Mouse (Mus musculus): ENCODE measurements at regions not wholly inside any gene's neighbourhood (a gene's known extent, or its start where the extent isn't known, plus 50 kb on each side); places are given as distances from the start of the nearest gene placed in this dataset.

DNA sequence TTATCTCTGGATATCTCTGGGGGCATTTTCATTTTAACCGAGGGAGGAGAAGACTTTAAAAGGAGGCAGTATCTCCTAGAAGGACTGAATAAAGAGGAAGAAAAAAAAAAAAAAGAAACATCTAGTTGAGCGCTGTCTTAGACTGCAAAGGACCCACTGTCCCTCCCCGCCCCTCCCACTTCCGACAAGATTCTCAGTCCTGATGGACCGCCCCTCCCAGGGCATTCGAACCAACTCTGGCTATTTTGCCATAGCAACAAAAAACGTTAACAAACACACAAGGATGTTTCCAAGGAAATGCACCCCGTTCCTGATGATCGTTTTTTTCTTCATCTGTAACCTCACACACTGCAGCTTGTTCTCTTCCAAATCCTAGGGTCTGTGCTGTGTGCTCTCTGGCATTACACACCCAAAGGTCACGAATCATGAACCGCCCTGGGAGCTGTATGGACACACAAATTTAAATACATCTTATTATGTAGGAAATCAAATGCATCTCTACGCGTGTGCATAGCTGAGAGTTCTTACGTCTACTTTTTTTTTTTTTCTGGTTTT, 75.8 kb downstream of the Rnd3 start:
- DNase-seq (ENCODE audit: low spot score), result no peak

GRCm38 (mm10) chr2:51072346-51072885, 76.5 kb downstream of the Rnd3 start:
- no peak for DNase-seq (ENCODE audit: low spot score)

GRCm38 (mm10) chr2:51070902-51071301, 78.0 kb downstream of the Rnd3 start:
- DNase-seq (ENCODE audit: low spot score), result no peak

GRCm38 (mm10) chr2:51066423-51066831, 82.5 kb downstream of the Rnd3 start:
- DNase-seq (ENCODE audit: low spot score), result no peak

- DNase-seq (ENCODE audit: low spot score), result no peak
Observed at GRCm38 (mm10) chr2:51065821-51066220, 83.1 kb downstream of the Rnd3 start.

DNA sequence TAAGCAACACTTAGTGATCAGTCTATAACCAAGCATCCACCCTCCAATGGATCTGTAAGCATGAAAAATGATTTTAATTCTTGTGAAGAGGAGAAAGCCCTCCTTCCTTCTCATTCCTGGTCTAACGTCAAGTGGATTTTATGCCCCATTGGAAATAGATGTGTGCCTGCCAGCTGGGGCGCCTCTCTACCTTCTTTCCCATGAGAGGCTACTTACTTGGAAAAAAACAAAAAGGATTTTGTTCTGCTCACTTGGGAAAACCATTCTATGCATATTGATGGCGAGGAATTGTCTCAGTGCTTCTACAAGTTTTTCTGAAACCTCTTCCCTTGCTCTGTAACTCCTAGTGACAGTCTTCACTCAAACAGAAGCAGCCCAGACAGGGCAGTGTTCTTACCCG, 84.1 kb downstream of the Rnd3 start:
- DNase-seq (ENCODE audit: low spot score), result no peak

- no peak for DNase-seq (ENCODE audit: low spot score)
Observed at GRCm38 (mm10) chr2:51062049-51062448, 86.9 kb downstream of the Rnd3 start.

- DNase-seq (ENCODE audit: low spot score), result no peak
Observed at GRCm38 (mm10) chr2:51058158-51058557, 90.8 kb downstream of the Rnd3 start.

DNA sequence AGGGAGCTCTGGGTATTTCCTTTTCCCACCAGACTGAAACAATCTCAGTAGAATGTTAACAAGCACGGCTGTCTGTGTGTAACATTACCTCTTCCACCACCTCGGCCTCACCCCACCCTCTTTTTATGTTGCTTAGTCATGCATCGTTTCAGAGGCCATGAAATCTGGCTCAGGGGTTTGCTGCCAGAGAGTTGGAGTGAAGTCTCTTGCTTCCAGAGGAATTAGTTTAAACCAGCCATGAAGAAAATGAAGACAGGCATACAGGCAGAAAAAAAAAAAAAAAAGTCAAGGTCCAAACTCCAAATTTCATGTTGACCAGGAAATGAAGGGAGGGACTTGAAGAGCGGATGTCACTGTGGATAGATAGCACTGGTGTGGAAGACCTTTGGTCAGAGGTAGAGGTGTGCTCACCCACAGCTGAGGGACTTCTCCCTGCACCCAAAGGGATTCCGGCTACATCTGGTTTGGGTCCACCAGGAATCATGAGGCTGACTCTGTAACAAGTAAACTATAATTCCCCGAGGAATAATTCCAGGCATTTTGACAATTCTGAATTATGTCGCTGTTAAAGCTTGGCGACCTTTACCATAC, 92.7 kb downstream of the Rnd3 start:
- DNase-seq (ENCODE audit: low spot score), result no peak

GRCm38 (mm10) chr2:51055339-51055738, 93.6 kb downstream of the Rnd3 start:
- no peak for DNase-seq (ENCODE audit: low spot score)

DNA sequence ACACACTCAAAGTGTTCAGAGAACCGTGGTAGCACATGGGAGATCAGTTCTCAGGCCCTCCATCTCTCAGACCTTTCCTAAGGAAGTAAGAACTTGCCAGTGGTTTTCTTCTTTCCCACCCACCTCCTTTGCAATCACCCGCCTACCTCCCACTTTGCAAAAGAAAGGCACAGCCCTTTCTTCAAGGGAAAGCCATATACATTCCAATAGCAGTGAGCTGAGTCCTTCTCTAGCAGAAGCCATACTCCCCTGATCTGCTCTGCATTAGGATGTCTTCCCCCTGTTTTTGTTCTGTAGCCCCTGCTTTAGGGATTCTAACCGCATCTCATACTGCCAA, 99.1 kb downstream of the Rnd3 start:
- no peak for DNase-seq (ENCODE audit: low spot score)

DNA sequence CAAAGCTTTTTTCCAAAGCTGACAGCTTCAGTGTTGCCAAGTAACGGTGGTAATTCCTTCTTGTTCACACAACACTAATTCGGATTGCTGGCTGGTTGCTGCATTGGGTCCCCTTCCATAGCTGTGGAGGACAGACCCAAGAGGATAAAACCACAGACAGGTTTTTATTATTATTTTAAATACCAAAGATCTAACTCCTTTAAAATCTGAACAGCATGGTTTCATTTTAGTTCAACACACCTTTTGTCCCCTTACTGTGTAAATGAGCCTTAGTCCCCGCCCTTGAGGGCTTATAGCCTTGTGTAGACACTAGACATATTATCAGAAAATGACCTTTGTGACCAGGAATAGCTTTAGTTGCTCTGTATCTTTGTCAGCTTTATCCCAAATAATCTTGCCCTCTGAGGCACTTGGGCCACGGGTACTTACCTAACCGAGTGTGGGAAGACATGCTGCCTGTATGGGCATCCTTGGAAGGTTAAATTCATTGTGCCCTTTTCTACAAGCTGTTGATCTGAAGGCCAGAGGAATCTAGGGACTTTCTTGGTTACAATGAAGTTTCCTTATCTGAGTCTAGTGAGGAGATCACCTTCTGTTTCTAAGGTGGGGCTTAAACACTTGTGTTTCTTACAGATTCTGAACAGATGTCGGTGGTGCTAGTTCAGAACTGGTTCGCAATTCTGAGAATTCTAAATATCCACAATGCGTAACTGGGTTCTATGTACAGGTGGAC, 99.6 kb downstream of the Rnd3 start:
- no peak for DNase-seq (ENCODE audit: low spot score)

GRCm38 (mm10) chr2:51047520-51047919, 101.4 kb downstream of the Rnd3 start:
- no peak for DNase-seq (ENCODE audit: low spot score)

- no peak for DNase-seq (ENCODE audit: low spot score)
Observed at GRCm38 (mm10) chr2:51045626-51046025, 103.3 kb downstream of the Rnd3 start.

- no peak for DNase-seq (ENCODE audit: low spot score)
Observed at GRCm38 (mm10) chr2:51041101-51041500, 107.8 kb downstream of the Rnd3 start.

- DNase-seq (ENCODE audit: low spot score), result no peak
Observed at GRCm38 (mm10) chr2:51038685-51039084, 110.2 kb downstream of the Rnd3 start.

DNA sequence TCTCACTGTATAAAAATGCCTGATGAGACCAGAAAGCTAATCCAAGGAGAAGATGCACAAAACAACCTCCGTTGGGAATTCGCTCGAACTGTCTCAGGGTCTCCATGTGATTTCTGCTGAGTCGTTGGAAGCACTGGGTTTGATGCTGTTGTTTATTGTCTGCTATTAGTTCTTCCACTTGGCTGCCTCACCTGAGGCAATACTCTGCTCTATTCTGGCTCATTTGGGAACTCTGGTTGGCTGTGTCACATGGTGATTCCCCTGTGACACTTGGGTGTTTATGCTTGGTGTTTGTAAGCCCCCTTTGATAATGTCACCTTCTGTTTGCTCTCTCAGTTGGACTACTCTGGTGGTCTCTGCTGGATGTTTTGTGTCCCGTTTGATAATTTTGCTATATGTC, 111.9 kb downstream of the Rnd3 start:
- DNase-seq (ENCODE audit: low spot score), result no peak

DNA sequence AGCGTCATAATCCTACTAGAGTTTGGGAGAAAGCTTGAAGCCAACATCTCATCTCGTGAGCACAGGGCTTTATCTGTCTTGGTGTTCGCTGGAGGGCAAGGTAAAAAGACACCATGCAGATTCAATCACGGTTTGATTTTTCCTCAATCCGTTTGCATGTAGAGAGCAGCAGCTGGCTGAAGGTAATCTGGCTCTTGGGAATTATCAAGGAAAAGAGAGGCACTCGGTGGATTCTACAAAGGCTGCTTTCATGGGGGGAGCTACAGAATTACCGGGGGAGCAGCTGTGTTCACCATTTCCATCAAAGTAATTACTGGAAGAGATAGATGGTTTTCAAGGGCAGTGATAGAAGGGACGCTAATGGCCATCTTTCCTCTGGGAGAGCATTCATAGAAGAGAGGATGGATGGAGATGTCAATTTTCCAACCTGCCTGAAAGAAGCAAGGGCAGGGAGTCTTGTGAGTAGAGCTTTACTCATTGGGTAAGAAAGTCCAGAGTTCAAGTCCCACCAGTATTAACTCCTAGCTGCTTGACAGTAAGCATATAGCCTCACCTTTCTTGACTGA, 112.6 kb downstream of the Rnd3 start:
- DNase-seq (ENCODE audit: low spot score), result no peak

- DNase-seq (ENCODE audit: low spot score), result no peak
Observed at GRCm38 (mm10) chr2:51033881-51034280, 115.0 kb downstream of the Rnd3 start.

DNA sequence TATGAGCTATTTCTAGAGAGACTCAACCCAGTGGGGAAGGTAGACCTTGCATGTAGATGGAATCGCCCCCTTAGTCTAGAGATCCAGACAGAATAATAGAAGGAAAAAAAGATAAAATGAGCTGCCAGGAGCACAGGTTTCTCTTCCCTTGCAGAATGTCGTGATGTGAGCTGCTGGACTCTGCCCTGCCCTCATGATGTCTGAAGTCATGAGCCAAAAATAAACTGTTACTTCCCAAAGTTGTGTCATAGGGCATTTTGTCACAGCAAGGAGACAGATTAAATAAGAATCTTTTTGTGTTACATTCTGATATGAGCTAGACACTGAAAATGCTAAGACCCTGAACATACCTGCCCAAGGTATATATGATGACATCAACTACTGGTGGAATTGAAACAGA, 126.4 kb downstream of the Rnd3 start:
- DNase-seq (ENCODE audit: low spot score), result no peak

DNA sequence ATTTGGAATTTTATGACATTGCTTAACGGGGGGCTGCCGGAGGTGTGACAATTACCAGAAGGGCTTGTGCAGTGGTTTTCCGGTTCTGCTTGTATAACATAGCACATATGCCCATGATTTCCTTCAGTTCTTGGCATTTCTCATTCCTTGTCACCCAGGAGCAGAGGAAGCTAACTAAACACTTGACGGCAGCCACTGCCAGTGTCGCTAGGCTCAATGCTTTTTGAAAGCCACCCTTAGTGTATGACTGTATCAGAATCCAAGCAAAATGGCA, 132.8 kb downstream of the Rnd3 start:
- DNase-seq (ENCODE audit: low spot score), result no peak

DNA sequence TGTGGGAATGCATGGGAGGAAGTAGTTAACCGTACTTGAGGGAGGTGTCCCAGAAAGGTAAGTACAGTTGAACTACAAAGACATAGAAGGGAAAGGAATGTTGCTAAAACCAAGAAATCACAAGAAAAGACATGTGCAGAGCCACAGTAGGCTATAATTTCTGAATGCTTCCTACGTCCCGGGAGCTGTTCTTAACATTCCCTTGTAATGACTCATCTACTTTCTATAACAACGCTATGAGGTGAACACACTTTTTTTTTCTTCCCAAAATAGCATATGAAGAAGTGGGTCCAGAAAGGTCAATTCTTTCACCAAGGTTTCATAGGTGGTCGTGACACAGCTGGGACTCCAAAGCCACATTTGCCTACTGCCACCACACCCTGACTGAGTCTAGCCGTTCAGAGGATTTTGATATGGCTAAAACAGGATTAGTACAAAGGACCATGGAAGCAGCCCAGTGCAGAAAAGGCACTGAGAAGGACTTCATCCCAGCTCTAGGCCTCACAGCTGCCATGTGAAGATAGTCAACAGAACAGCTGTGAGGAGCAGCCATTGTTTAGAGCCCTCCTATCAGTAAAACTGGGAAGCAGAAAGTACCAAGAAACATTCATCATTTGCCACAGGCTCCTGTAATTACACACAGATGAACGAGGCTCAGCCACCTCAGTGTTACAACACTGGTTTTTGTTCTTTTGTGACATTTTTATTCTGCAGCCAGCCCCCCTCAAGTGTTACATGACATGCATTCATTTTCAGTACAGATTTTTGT, 133.4 kb downstream of the Rnd3 start:
- no peak for DNase-seq (ENCODE audit: low spot score)

DNA sequence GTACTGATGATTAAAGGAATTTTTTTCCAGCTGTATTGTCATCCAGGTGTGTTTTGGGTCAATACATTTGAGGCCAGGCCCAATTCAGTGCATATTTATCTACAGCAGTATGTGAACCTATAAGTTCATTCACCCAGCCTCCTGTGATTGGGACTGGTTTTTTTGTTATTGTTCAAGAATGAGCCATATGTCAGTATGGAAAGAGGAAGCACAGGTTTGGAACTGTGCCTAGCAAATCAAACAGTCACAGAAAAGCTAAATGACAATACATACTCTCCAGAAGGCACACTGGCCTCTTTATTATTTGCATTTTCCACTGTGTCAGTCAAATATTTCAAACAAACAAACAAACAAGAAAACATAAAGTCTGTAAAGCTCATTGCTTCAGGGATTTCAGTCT, 134.7 kb downstream of the Rnd3 start:
- DNase-seq (ENCODE audit: low spot score), result no peak
